ENCODE assay signal across 8 mouse cellular contexts in the genomic region with DNA sequence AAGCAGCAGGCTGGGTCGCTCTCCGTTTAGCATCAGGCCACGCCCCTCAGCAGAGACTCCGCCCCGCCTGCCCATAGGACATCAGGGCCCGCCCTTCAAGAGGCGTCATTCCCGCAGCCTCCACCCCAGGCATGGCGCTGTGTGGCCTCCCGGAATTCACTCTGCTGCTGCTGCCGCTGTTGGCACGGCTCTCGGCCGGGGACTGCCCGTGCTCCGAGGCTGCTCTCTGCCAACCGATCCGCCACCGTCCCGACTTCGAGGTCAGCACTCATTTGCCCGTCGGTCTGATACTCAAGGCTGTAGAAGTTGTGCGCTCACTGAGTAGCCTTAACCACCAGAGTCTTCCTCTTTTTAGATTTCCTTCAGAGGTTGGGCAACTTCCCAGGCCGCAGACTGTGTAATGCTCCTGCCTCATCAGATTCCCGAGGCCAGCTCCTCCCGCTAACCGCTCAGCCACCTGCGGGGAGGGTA. TPM values are rescaled to one million over a fixed set of nuclear protein-coding genes. Genes with fewer than 3 reads are reported as not detected.
DNase-seq lines count a peak whose midpoint lies in the region; ATAC-seq and TF ChIP-seq lines count a peak whose summit lies in the region.

No protein-coding gene starts in this region.

- peak; percentile 85 for DNase-seq in MEL-GATA-1-ER (ENCODE audit: extremely low read depth, low read depth)
- peak; percentile 78 for DNase-seq in cerebellum, adult 8-10 months
- DNase-seq in hindbrain, embryonic 10.5 days (ENCODE audit: low spot score), result peak; percentile 94
- peak; percentile 95 for DNase-seq in layer of hippocampus, adult 9-11 months
- peak; percentile 97 for DNase-seq in lung, postnatal 0 days (ENCODE audit: low spot score)
- peak; percentile 82 for DNase-seq in ovary, postnatal 14 days (ENCODE audit: low spot score)
- peak; percentile 95 for DNase-seq in thymus, postnatal 14 days

- H3K27me3 ChIP-seq in hindbrain, embryonic 10.5 days (ENCODE audit: insufficient read depth, poor library complexity, severe bottlenecking), result no peaks in the 10 kb centered on the region
- no peaks in the 10 kb centered on the region for H3K27me3 ChIP-seq in lung, postnatal 0 days (replicated peaks; ENCODE audit: insufficient read depth, low read length)

- H3K9me3 ChIP-seq in hindbrain, embryonic 10.5 days, result no peaks in the 10 kb centered on the region
- no peaks in the 10 kb centered on the region for H3K9me3 ChIP-seq in lung, postnatal 0 days (ENCODE audit: low read length)

- H3K4me2 ChIP-seq in lung, postnatal 0 days (replicated peaks; ENCODE audit: low read depth, low read length), result peak overlapping the region; percentile 73

- H3K9ac ChIP-seq in lung, postnatal 0 days (replicated peaks; ENCODE audit: low read depth), result peak overlapping the region; percentile 74

- H3K36me3 ChIP-seq in hindbrain, embryonic 10.5 days, result peaks cover 9% of the 10 kb centered on the region
- H3K36me3 ChIP-seq in lung, postnatal 0 days (ENCODE audit: insufficient read depth, low read length), result no peaks in the 10 kb centered on the region

- H3K4me1 ChIP-seq in hindbrain, embryonic 10.5 days (replicated peaks), result peaks cover 13% of the 10 kb centered on the region; the same call in 1 of the 2 replicates
- peaks cover 5% of the 10 kb centered on the region; the same call in 1 of the 2 replicates for H3K4me1 ChIP-seq in lung, postnatal 0 days (ENCODE audit: insufficient read depth, low read depth, low read length)

- no peak for TF ChIP-seq EP300 in lung, postnatal 0 days (IDR thresholded peaks at IDR 0.05)

- peak overlapping the region; percentile 89 for H3K27ac ChIP-seq in hindbrain, embryonic 10.5 days
- peak overlapping the region; percentile 93 for H3K27ac ChIP-seq in lung, postnatal 0 days (ENCODE audit: low read length)

- ATAC-seq in frontal cortex, adult (ENCODE audit: low TSS enrichment), result peak; percentile 98
- peak; percentile 98 for ATAC-seq in lung, postnatal 0 days

- TF ChIP-seq CTCF in lung, postnatal 0 days (IDR thresholded peaks at IDR 0.05), result peak; percentile 65

- WGBS in hindbrain, embryonic 10.5 days, result 1% methylated on average over 29 of the region's 29 CpGs
- under 1% methylated on average over 29 of the region's 29 CpGs for WGBS in lung, postnatal 0 days

- peak overlapping the region; percentile 65 for H3K4me3 ChIP-seq in hindbrain, embryonic 10.5 days
- peak overlapping the region; percentile 68 for H3K4me3 ChIP-seq in lung, postnatal 0 days (ENCODE audit: low read depth, low read length)

RNA-seq across cellular contexts. Expression of gene Ctbs, which starts 0.8 kb away (rescaled TPM):
- polyA plus RNA-seq in hindbrain, embryonic 10.5 days (2016; fragmentation: Nextera tagmentation; extraction: Ambion mirVana), result 4.3 and 5.6 TPM in 2 replicates
- polyA plus RNA-seq in lung, postnatal 0 days (2015; fragmentation: Nextera tagmentation; extraction: Ambion mirVana), result 14.8 and 15.9 TPM in 2 replicates

RNA-seq across cellular contexts. Expression of gene Ssx2ip, which starts 46.0 kb away (rescaled TPM):
- polyA plus RNA-seq in hindbrain, embryonic 10.5 days (2016; fragmentation: Nextera tagmentation; extraction: Ambion mirVana), result 20.2 and 26.0 TPM in 2 replicates
- polyA plus RNA-seq in lung, postnatal 0 days (2015; fragmentation: Nextera tagmentation; extraction: Ambion mirVana), result 21.8 and 25.0 TPM in 2 replicates

RNA-seq across cellular contexts. Expression of gene Spata1, which starts 49.1 kb away (rescaled TPM):
- 5.0 and 5.5 TPM in 2 replicates for polyA plus RNA-seq in hindbrain, embryonic 10.5 days (2016; fragmentation: Nextera tagmentation; extraction: Ambion mirVana)
- polyA plus RNA-seq in lung, postnatal 0 days (2015; fragmentation: Nextera tagmentation; extraction: Ambion mirVana), result 4.4 and 5.8 TPM in 2 replicates

RNA-seq across cellular contexts. Expression of gene Gng5, which starts 49.2 kb away (rescaled TPM):
- polyA plus RNA-seq in hindbrain, embryonic 10.5 days (2016; fragmentation: Nextera tagmentation; extraction: Ambion mirVana), result 1,255 and 1,284 TPM in 2 replicates
- polyA plus RNA-seq in lung, postnatal 0 days (2015; fragmentation: Nextera tagmentation; extraction: Ambion mirVana), result 1,414 and 1,430 TPM in 2 replicates

Comparison
In these comparisons a context has a peak if more than half of its experiments do, and no peak if none do; other contexts are left out.
1. Peak in every context shown above with its lines: DNase-seq, ATAC-seq, H3K4me3 ChIP-seq and H3K27ac ChIP-seq.